Mouse (Mus musculus): Measurements from ENCODE around the gene Cog2.

- no peak for TF ChIP-seq POLR2A (IDR thresholded peaks at IDR 0.05; ENCODE audit: extremely low read depth, insufficient read depth, low read length)
- no peak for TF ChIP-seq CTCF (IDR thresholded peaks at IDR 0.05; ENCODE audit: extremely low read depth, insufficient read depth, low read length)
Observed at GRCm38 (mm10) chr8:124548187-124548586, 27.6 kb downstream of the Cog2 start.

All from cortical plate, adult 2 months (tissue).